Mouse (Mus musculus) left cerebral cortex, postnatal 36 days (tissue): ENCODE measurements around the gene Gm6096. TPM values are rescaled to one million over a fixed set of nuclear protein-coding genes. Genes with fewer than 3 reads are reported as not detected.

ENCODE experiments used
- DNase-seq, 2 experiments: peaks; one replicate each; pipeline ENCODE4 v3.0.0; 2021 to 2022; ENCODE audit warnings: low spot score in 2 of 2, mixed read lengths in 1 of 2
- intact Hi-C: fragments of 180-260 bp; cut with DNase I; formaldehyde crosslinking; loops from one replicate; pipeline ENCODE4 v1.15.1; 2025
- total RNA-seq, 2 experiments: library from RNA; stranded (reverse); gene quantifications; 2 replicates each; pipeline ENCODE4 v1.2.3; 2021

The Gm6096 gene
- total RNA-seq, 2 experiments from 2014 or later, result not detected

GRCm38 (mm10) chr7:34233909-34234609 is 16.8 kb upstream of the Gm6096 start:
- intact Hi-C loops, result no loop called here
- DNase-seq, result peak; percentile 100

GRCm38 (mm10) chr7:34234610-34235561 is 16.0 kb upstream of the Gm6096 start:
- DNase-seq, result no peak
- intact Hi-C loops, result no loop called here

- DNase-seq, result no peak
- intact Hi-C loops, result no loop called here
Measured at GRCm38 (mm10) chr7:34235602-34236001, 15.2 kb upstream of the Gm6096 start.

- DNase-seq, result no peak
- intact Hi-C loops, result no loop called here
Measured at GRCm38 (mm10) chr7:34238086-34238485, 12.8 kb upstream of the Gm6096 start.

- intact Hi-C loops, result no loop called here
- no peak for DNase-seq
Measured at GRCm38 (mm10) chr7:34242176-34242575, 8.7 kb upstream of the Gm6096 start.

GRCm38 (mm10) chr7:34246870-34247499 is 3.9 kb upstream of the Gm6096 start:
- intact Hi-C loops, result no loop called here

GRCm38 (mm10) chr7:34252030-34252429 is 1.2 kb downstream of the Gm6096 start:
- no peak for DNase-seq
- intact Hi-C loops, result loop anchor here (5.0 kb wide), 1 partner anchor 105 kb away; no protein-coding TSS in a partner anchor

More at GRCm38 (mm10) chr7:34246870-34247499, 3.9 kb upstream of the Gm6096 start:
- no peak for DNase-seq

GRCm38 (mm10) chr7:34255137-34255536 is 4.3 kb downstream of the Gm6096 start:
- no peak for DNase-seq
- intact Hi-C loops, result no loop called here

GRCm38 (mm10) chr7:34255916-34256315 is 5.1 kb downstream of the Gm6096 start:
- no peak for DNase-seq

GRCm38 (mm10) chr7:34257279-34257678 is 6.4 kb downstream of the Gm6096 start:
- intact Hi-C loops, result no loop called here
- no peak for DNase-seq

More at GRCm38 (mm10) chr7:34255916-34256315, 5.1 kb downstream of the Gm6096 start:
- intact Hi-C loops, result no loop called here

GRCm38 (mm10) chr7:34258407-34258806 is 7.6 kb downstream of the Gm6096 start:
- no peak for DNase-seq
- intact Hi-C loops, result no loop called here

- no peak for DNase-seq
- intact Hi-C loops, result no loop called here
Measured at GRCm38 (mm10) chr7:34263437-34263836, 12.6 kb downstream of the Gm6096 start.

GRCm38 (mm10) chr7:34265876-34266346 is 15.1 kb downstream of the Gm6096 start:
- intact Hi-C loops, result loop anchor here (5.0 kb wide), 2 partner anchors 46 to 91 kb away; partner anchors contain the start of gene 4931406P16Rik

GRCm38 (mm10) chr7:34266421-34266820 is 15.6 kb downstream of the Gm6096 start:
- DNase-seq, result no peak
- intact Hi-C loops, result loop anchor here (5.0 kb wide), 2 partner anchors 46 to 91 kb away; partner anchors contain the start of gene 4931406P16Rik

More at GRCm38 (mm10) chr7:34265876-34266346, 15.1 kb downstream of the Gm6096 start:
- peak; percentile 44 to 63 for DNase-seq

- intact Hi-C loops, result loop anchor here (5.0 kb wide), 2 partner anchors 44 to 89 kb away; partner anchors contain the start of gene 4931406P16Rik
- DNase-seq, result no peak
Measured at GRCm38 (mm10) chr7:34268463-34268862, 17.6 kb downstream of the Gm6096 start.

- intact Hi-C loops, result no loop called here
Measured at GRCm38 (mm10) chr7:34272465-34272864, 21.6 kb downstream of the Gm6096 start.

GRCm38 (mm10) chr7:34276066-34276465 is 25.2 kb downstream of the Gm6096 start:
- intact Hi-C loops, result no loop called here
- no peak for DNase-seq

More at GRCm38 (mm10) chr7:34272465-34272864, 21.6 kb downstream of the Gm6096 start:
- DNase-seq, result no peak

GRCm38 (mm10) chr7:34277656-34278055 is 26.8 kb downstream of the Gm6096 start:
- no peak for DNase-seq
- intact Hi-C loops, result no loop called here

- DNase-seq, result no peak
- intact Hi-C loops, result no loop called here
Measured at GRCm38 (mm10) chr7:34290450-34291151, 39.8 kb downstream of the Gm6096 start.
